Mouse (Mus musculus) Patski (cell line): ENCODE results near the gene Creld2. TPM values are rescaled to one million over a fixed set of nuclear protein-coding genes. Genes with fewer than 3 reads are reported as not detected.

Experiments
- ATAC-seq: fragments of 100-300 bp; one replicate; pipeline ENCODE4 v1.8.0; 2021
- CTCF ChIA-PET: fragments of 350-600 bp; sonication (Branson Sonifier 250); formaldehyde crosslinking; loops from one replicate; lab custom pipeline; 2022; ENCODE audit warnings: inconsistent platforms; lab: Charles Lee
- POLR2A ChIA-PET: fragments of 350-600 bp; sonication (Branson Sonifier 250); formaldehyde crosslinking; loops from one replicate; lab custom pipeline; 2022; ENCODE audit warnings: antibody characterized with exemption, inconsistent platforms; lab: Charles Lee
- DNase-seq: peaks from one replicate; pipeline ENCODE4 v3.0.0-alpha.2; 2011; ENCODE audit warnings: low read depth, low spot score
- H3K27me3 ChIP-seq: fragments of 371-371 bp; one replicate; pipeline ENCODE4 v1.5.1; 2021
- CTCF ChIP-seq: fragments of 100-300 bp; IDR thresholded peaks from one replicate; pipeline ENCODE4 v1.5.1; 2021
- in situ Hi-C: fragments of 300-500 bp; cut with MboI; formaldehyde crosslinking; loops from 3 replicates; pipeline ENCODE4 v1.11.1; 2018; ENCODE audit warnings: low pct_unique_long_range_greater_than_20kb, mixed read lengths
- polyA plus RNA-seq: library from polyadenylated mRNA; unstranded; gene quantifications from one replicate; pipeline ENCODE4 v1.2.3, GENCODE M21; 2021

The Creld2 gene
- polyA plus RNA-seq, 1 experiment from 2014 or later: 90.6 TPM

DNA sequence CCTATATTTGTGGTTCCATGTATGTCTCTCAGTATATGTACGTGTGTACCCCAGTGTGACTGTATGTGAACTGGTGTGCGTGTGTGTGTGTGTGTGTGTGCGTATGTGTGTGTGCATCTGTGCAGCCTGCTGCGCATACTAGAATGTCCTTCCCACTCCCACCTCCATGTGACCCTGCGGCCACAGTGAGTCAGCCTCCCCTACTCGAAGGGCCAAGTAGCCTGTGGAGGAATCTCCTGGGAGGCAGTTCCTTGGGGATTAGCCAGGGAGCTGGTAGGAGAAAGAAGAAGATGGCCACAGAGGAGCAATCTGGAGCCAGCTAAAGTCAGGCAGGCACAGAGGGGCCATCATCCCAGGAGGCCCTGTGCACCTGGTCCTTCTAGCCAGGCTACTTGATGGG is 55.0 kb downstream of the Creld2 start:
- H3K27me3 ChIP-seq: no peaks in the 10 kb centered on the region
- ATAC-seq (peak; percentile 27), DNase-seq (no peak)
- ChIA-PET POLR2A (no interaction called here), CTCF (interaction anchor here (6.7 kb wide), 1 partner anchor 45 kb away, joined by 82 read pairs; no protein-coding TSS in a partner anchor)
- TF ChIP-seq CTCF: no peak
- in situ Hi-C loops: no loop called here

DNA sequence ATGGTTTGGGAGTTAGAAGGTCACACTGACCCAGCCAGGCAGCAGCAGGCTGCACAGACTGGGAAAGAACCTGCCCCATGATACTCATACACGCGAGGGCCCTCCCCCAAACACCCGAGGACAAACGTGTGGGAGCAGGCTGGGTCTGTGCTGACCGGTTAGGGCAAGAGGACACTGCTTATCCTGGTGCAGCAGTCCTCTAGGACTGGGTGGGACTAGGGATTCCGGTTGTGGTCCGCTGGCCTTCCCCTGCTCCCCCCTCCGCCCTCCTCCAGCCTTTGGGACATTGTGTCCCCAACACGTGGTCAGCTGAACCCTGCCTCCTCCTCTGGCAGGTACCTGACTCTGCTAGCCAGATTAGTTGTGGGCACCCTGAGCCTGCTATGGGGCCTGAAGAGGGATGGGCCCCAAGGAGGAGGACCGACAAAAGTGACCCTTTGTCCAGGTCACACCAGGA is 56.2 kb downstream of the Creld2 start:
- POLR2A ChIA-PET: interaction anchor here (1.2 to 2.4 kb wide), 4 partner anchors 10 to 48 kb away, joined by 3 to 12 read pairs (median 7); no protein-coding TSS in a partner anchor
- DNase-seq (no peak), ATAC-seq (no peak)
- CTCF ChIA-PET: interaction anchor here (1.1 to 6.7 kb wide), 8 partner anchors 9 to 53 kb away, joined by 3 to 82 read pairs (median 12); no protein-coding TSS in a partner anchor
- in situ Hi-C loops: loop anchor here (5.0 kb wide), 2 partner anchors 47 to 48 kb away; no protein-coding TSS in a partner anchor
- TF ChIP-seq CTCF: no peak
- no peaks in the 10 kb centered on the region for H3K27me3 ChIP-seq

Other genes with a start within 250 kb of the Creld2 start
- gene Zdhhc25, start 219.3 kb upstream of the Creld2 start, polyA plus RNA-seq: not detected
- gene Brd1, start 85.4 kb upstream of the Creld2 start, polyA plus RNA-seq: 41.7 TPM
- gene Zbed4, start 68.0 kb upstream of the Creld2 start, polyA plus RNA-seq: 10.4 TPM
- 20.5 TPM for gene Alg12, start 328 bp upstream of the Creld2 start, polyA plus RNA-seq
- 149 TPM for gene Pim3, start 42.5 kb downstream of the Creld2 start, polyA plus RNA-seq
- gene Ttll8, start 134.8 kb downstream of the Creld2 start, polyA plus RNA-seq: 0.03 TPM
- 0.06 TPM for gene Mlc1, start 159.4 kb downstream of the Creld2 start, polyA plus RNA-seq
- not detected for gene Mov10l1, start 163.3 kb downstream of the Creld2 start, polyA plus RNA-seq
- gene Panx2, start 240.1 kb downstream of the Creld2 start, polyA plus RNA-seq: 0.12 TPM